Mouse (Mus musculus): ENCODE measurements around the gene Adgrg3.

Adgrg3 gene

GRCm38 (mm10) chr8:95079305-95079704 is 61.8 kb downstream of the Adgrg3 start:
- in situ Hi-C loops (cut with MboI, MseI): no loop called here

DNA sequence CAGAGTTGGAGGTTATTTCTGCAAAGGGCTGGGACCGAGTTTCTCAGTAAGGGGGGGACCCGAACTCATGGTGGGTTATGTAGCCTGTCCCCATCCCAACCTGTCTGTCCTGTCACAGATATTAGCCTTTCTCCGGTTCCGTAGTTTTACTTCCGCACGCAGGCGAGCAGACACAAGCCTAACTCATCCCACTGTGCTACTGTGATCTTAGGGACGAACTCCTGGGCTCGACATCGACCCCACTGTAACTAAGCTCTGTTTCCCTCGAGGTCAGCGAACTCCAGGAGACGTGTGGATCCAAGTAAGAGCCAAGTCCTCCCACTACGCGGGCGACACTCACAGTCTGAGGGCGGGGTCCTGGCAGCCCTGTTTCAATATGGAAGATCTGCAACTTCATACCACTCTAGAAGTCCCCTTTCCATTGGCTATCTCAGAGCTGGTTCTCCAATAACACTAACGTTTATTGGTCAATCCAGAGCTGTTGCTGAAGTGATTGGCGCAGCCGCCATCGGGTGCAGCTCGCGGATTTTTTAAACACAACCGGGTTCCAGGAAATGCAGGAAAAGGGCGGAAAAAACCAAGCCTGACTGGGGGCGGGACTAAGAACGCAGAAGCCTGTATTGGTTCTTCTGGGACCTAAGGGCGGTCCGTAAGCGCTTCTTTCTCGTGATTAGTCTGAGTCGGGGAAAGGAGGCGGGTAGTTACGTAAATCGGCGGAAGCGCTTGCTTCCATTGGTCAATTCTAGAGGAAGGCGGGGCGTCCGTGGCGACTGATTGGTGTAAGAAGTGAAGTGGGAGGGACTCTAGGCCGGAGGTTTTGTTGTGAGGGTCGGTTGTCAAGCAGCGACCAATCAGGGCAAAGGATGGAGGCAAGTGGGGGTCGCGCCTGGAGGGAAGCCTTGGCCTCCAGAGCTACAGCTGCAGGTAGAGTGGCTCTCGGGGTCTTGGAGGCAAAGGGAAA is 63.2 kb downstream of the Adgrg3 start, which contains the start of gene Katnb1:
TSS of gene Katnb1 (plus strand) at position 806 of the 961 bp plus-strand sequence.
- in situ Hi-C loops (cut with MboI, MseI): no loop called here

- in situ Hi-C loops (cut with MboI, MseI): no loop called here
These were observed 64.2 kb downstream of the Adgrg3 start for GRCm38 (mm10) chr8:95081650-95082049.

GRCm38 (mm10) chr8:95084261-95084660 is 66.8 kb downstream of the Adgrg3 start:
- in situ Hi-C loops (cut with MboI, MseI): no loop called here

GRCm38 (mm10) chr8:95084744-95085431 is 67.4 kb downstream of the Adgrg3 start:
- in situ Hi-C loops (cut with MboI, MseI): no loop called here

DNA sequence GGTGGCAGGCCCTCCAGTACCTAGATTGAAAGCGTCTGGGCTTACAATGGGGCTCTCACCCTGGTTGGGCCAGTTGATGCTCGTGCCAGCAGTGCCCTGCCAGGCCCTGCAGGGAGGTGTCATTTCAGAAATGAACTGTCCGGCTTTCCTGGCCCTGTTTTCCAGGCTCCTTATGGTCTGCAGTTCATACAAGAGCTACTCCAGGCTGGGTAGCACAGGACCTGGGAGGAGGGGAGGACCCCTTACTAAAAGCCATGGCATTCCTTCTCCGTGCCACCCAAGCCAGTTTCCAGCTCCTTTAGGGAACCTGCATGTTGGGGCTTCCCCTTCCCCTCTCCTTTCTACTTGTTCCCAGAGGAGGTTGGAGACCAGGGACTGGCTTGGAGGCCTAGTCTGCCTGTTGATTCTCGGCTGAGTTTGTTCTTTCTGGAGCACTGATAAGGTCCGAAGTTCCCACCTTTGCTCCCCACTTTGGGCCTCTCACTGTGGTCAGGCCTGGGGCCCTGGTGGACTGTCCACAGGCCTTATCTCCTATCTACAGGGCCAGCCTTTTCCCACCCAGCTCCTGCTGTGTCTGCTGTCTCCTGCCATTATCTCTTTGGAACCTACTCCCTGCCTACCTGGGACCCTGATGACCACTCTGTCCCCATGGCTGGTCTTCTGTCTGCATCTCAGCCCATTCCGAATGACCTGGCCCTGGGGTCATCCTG is 68.1 kb downstream of the Adgrg3 start:
- in situ Hi-C loops (cut with MboI, MseI): no loop called here

DNA sequence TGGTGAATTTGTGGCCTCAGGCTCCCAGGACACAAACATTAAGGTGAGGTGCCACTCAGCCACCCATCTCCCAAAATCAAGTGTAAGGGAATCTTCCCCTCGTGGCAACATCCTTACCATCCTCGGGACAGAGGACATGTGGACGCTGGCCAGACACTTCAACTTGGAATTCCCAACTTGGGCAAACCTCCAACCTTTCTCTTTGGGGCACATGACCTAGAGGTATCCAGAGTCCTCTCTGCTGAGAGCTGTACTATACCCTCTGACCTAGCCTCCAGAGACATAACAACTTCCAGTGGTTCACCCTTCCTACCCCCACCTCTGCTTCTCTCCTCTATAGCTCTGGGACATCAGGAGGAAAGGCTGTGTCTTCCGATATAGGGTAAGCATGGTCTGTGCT is 76.1 kb downstream of the Adgrg3 start:
- in situ Hi-C loops (cut with MboI, MseI): no loop called here

All from T-helper 1 cell (primary cell).